Mouse (Mus musculus) hindbrain, embryonic 12.5 days (tissue): Measurements from ENCODE around the gene Gm49776. TPM values are rescaled to one million over a fixed set of nuclear protein-coding genes. Genes with fewer than 3 reads are reported as not detected.

Experiments used
- ATAC-seq: fragments of 200-750 bp; cut with Nextera tagmentation; 2 replicates; pipeline ENCODE4 v1.8.0; 2017; ENCODE audit warnings: moderate TSS enrichment; ENCODE audit not compliant: low FRiP score
- H3K27ac ChIP-seq: fragments of 300-500 bp; sonication (generic); 2 replicates; pipeline ENCODE4 v1.5.1; 2016; ENCODE audit warnings: mild to moderate bottlenecking
- H3K27me3 ChIP-seq: fragments of 300-500 bp; sonication (generic); 2 replicates; pipeline ENCODE4 v1.6.1; 2016; ENCODE audit warnings: mild to moderate bottlenecking
- H3K36me3 ChIP-seq: fragments of 300-500 bp; sonication (generic); 2 replicates; pipeline ENCODE4 v1.6.1; 2016; ENCODE audit warnings: mild to moderate bottlenecking
- H3K4me1 ChIP-seq: fragments of 300-500 bp; sonication (generic); 2 replicates; pipeline ENCODE4 v1.6.1; 2016
- H3K4me2 ChIP-seq: fragments of 300-500 bp; sonication (generic); replicated peaks from 2 replicates; pipeline ENCODE4 v1.6.1; 2016; ENCODE audit warnings: mild to moderate bottlenecking
- H3K4me3 ChIP-seq: fragments of 300-500 bp; sonication (generic); 2 replicates; pipeline ENCODE4 v1.5.1; 2016; ENCODE audit warnings: mild to moderate bottlenecking
- H3K9ac ChIP-seq: fragments of 300-500 bp; sonication (generic); 2 replicates; pipeline ENCODE4 v1.6.1; 2016; ENCODE audit warnings: mild to moderate bottlenecking, moderate library complexity
- H3K9me3 ChIP-seq: fragments of 300-500 bp; sonication (generic); replicated peaks from 2 replicates; pipeline ENCODE4 v1.6.1; 2016; ENCODE audit warnings: mild to moderate bottlenecking
- WGBS: fragments of 180-500 bp; shearing (Covaris S2); methylation state at CpG from one replicate; pipeline ENCODE4 v1.1.7; 2016; 5-methylcytosine and 5-hydroxymethylcytosine counted together
- polyA plus RNA-seq: library from polyadenylated mRNA; unstranded; fragments of >200 nt; fragmentation: Nextera tagmentation; extraction: Ambion mirVana; gene quantifications from 2 replicates; pipeline ENCODE4 v1.2.1, GENCODE M21; 2016

The Gm49776 gene
- polyA plus RNA-seq, 1 experiment from 2014 or later, result 1.7 TPM

- no peak overlapping the region for H3K9ac ChIP-seq
- no peak overlapping the region for H3K4me3 ChIP-seq
- H3K27me3 ChIP-seq, result no peaks in the 10 kb centered on the region
- H3K27ac ChIP-seq, result no peak overlapping the region
- no peak for ATAC-seq
- H3K4me1 ChIP-seq, result peaks cover 38% of the 10 kb centered on the region
- H3K9me3 ChIP-seq, result no peaks in the 10 kb centered on the region
- 89% methylated on average over 4 of the region's 4 CpGs for WGBS
- no peak overlapping the region for H3K4me2 ChIP-seq
- peaks cover 19% of the 10 kb centered on the region for H3K36me3 ChIP-seq
Observed at GRCm38 (mm10) chr16:18231451-18231850, 26.7 kb downstream of the Gm49776 start.

DNA sequence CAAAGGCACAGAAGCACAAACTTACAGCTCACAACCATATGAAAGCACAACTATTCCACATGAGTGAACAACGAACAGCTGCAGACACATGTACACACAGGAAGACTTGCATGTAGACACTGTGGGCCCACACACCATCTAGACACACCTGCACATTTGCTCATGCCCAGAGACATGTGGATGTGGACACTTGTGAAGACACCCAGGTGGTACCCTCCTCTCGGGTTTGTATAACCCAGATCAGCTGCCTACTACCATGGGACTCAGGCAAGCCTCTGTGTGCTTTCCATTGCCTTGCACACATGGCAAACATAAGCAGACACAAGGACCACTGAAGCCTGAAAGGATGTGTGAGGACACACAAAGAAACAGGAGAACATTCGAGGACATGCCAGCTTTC is 27.1 kb downstream of the Gm49776 start:
- ATAC-seq, result no peak
- H3K4me1 ChIP-seq, result peaks cover 34% of the 10 kb centered on the region
- H3K4me3 ChIP-seq, result no peak overlapping the region
- H3K36me3 ChIP-seq, result peaks cover 23% of the 10 kb centered on the region
- no peaks in the 10 kb centered on the region for H3K9me3 ChIP-seq
- no peaks in the 10 kb centered on the region for H3K27me3 ChIP-seq
- no peak overlapping the region for H3K4me2 ChIP-seq
- no peak overlapping the region for H3K27ac ChIP-seq
- H3K9ac ChIP-seq, result no peak overlapping the region
- WGBS, result 83% methylated on average over 3 of the region's 3 CpGs

DNA sequence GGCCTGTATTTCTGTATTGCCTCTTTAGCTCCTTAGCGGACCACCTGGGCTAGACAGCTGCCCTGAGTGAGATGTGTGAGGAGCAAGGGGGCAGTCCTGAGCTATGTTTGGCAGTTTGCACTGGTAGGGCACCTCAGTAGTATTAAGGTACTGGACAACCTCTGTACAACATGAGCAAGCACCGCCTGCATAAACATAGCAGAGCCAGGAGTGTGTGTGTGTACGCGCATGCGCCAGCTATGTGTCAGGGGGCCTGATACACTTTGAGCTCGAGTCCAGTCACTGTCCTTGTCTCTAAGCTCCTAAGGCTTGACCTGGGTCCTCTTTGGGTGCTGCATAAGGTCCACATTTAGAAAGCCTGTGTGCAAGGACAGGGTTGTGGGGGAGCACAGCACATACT is 27.5 kb downstream of the Gm49776 start:
- WGBS, result 97% methylated on average over 6 of the region's 6 CpGs
- no peak for ATAC-seq

DNA sequence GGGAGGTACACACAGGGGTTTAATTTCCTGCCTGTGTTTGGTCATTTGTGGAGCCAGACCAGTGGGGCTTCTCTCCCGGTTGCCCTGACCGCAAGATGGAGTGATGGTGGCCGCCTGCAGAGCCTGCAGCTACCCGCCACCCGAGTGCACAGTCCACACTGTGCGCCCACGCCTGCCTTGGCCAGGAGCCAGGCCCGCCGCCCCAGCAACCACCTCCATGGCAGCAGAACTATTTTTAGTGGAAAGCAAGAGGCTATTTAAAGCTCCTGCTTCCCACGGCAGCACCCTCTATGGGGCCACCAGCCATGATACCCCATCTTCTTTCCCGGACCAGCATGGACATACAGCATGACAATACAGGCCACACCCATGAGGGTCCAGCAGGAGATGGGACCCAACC is 28.5 kb downstream of the Gm49776 start:
- 80% methylated on average over 11 of the region's 11 CpGs for WGBS
- ATAC-seq, result no peak
- Histone ChIP-seq H3K9ac (peak overlapping the region; percentile 32; the same call in 1 of the 2 replicates), H3K4me1 (peaks cover 28% of the 10 kb centered on the region), H3K4me2 (no peak overlapping the region), H3K4me3 (no peak overlapping the region), H3K27me3 (no peaks in the 10 kb centered on the region), H3K9me3 (no peaks in the 10 kb centered on the region), H3K27ac (peak overlapping the region; percentile 40; the same call in 1 of the 2 replicates), H3K36me3 (peaks cover 37% of the 10 kb centered on the region)

More for the DNA sequence above, 27.5 kb downstream of the Gm49776 start:
- no peak overlapping the region for H3K27ac ChIP-seq
- H3K27me3 ChIP-seq, result no peaks in the 10 kb centered on the region
- H3K4me1 ChIP-seq, result peaks cover 30% of the 10 kb centered on the region
- no peaks in the 10 kb centered on the region for H3K9me3 ChIP-seq
- no peak overlapping the region for H3K4me3 ChIP-seq
- H3K9ac ChIP-seq, result no peak overlapping the region
- no peak overlapping the region for H3K4me2 ChIP-seq
- H3K36me3 ChIP-seq, result peaks cover 27% of the 10 kb centered on the region

- no peak for ATAC-seq
- H3K9me3 ChIP-seq, result no peaks in the 10 kb centered on the region
- no peaks in the 10 kb centered on the region for H3K27me3 ChIP-seq
- H3K36me3 ChIP-seq, result peaks cover 45% of the 10 kb centered on the region
- no peak overlapping the region for H3K27ac ChIP-seq
- H3K4me2 ChIP-seq, result no peak overlapping the region
- 87% methylated on average over 4 of the region's 4 CpGs for WGBS
- no peak overlapping the region for H3K4me3 ChIP-seq
- peaks cover 23% of the 10 kb centered on the region for H3K4me1 ChIP-seq
- H3K9ac ChIP-seq, result no peak overlapping the region
Observed at GRCm38 (mm10) chr16:18228856-18229255, 29.3 kb downstream of the Gm49776 start.

- no peak overlapping the region for H3K27ac ChIP-seq
- H3K27me3 ChIP-seq, result no peaks in the 10 kb centered on the region
- no peaks in the 10 kb centered on the region for H3K9me3 ChIP-seq
- H3K4me3 ChIP-seq, result no peak overlapping the region
- 92% methylated on average over 20 of the region's 20 CpGs for WGBS
- H3K4me1 ChIP-seq, result peaks cover 14% of the 10 kb centered on the region
- ATAC-seq, result no peak
- peaks cover 54% of the 10 kb centered on the region for H3K36me3 ChIP-seq
- no peak overlapping the region for H3K9ac ChIP-seq
- H3K4me2 ChIP-seq, result no peak overlapping the region
Observed at GRCm38 (mm10) chr16:18227897-18228422, 30.2 kb downstream of the Gm49776 start.

- H3K4me2 ChIP-seq, result no peak overlapping the region
- H3K9ac ChIP-seq, result no peak overlapping the region
- no peak for ATAC-seq
- WGBS, result 94% methylated on average over 13 of the region's 13 CpGs
- H3K36me3 ChIP-seq, result peaks cover 60% of the 10 kb centered on the region
- peaks cover 13% of the 10 kb centered on the region for H3K4me1 ChIP-seq
- H3K4me3 ChIP-seq, result no peak overlapping the region
- H3K27ac ChIP-seq, result no peak overlapping the region
- H3K9me3 ChIP-seq, result no peaks in the 10 kb centered on the region
- no peaks in the 10 kb centered on the region for H3K27me3 ChIP-seq
Observed at GRCm38 (mm10) chr16:18227187-18227586, 30.9 kb downstream of the Gm49776 start.

DNA sequence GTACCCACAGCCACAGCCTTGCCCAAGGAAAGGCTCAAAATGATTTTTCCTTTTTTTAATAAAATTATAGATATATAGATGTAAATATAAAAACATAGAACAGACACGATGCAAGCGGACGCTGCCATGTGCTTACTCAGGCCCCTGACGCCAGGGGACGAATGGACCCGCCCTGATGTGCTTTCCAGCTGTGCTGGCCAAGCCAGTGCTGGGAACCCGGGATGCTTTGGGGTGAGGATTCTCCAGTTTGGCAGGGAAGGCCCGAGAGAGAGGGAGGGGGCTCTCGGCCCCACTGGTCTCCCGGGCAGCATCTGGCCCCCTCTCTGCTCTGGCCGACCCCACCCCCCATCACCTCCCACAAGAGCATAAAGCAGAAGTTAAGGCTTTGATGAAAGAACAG is 35.9 kb downstream of the Gm49776 start:
- H3K9me3 ChIP-seq, result no peaks in the 10 kb centered on the region
- H3K36me3 ChIP-seq, result peaks cover 56% of the 10 kb centered on the region
- H3K4me3 ChIP-seq, result no peak overlapping the region
- H3K9ac ChIP-seq, result no peak overlapping the region
- ATAC-seq, result no peak
- peaks cover 12% of the 10 kb centered on the region for H3K4me1 ChIP-seq
- WGBS, result 81% methylated on average over 11 of the region's 11 CpGs
- no peak overlapping the region for H3K27ac ChIP-seq
- H3K27me3 ChIP-seq, result no peaks in the 10 kb centered on the region
- no peak overlapping the region for H3K4me2 ChIP-seq

GRCm38 (mm10) chr16:18221543-18221898 is 36.6 kb downstream of the Gm49776 start:
- Histone ChIP-seq H3K27ac (no peak overlapping the region), H3K9me3 (no peaks in the 10 kb centered on the region), H3K36me3 (peaks cover 50% of the 10 kb centered on the region), H3K9ac (no peak overlapping the region), H3K4me1 (peaks cover 12% of the 10 kb centered on the region), H3K27me3 (no peaks in the 10 kb centered on the region), H3K4me3 (no peak overlapping the region), H3K4me2 (no peak overlapping the region)
- WGBS, result 78% methylated on average over 11 of the region's 11 CpGs
- no peak for ATAC-seq

- Histone ChIP-seq H3K4me2 (no peak overlapping the region), H3K27me3 (no peaks in the 10 kb centered on the region), H3K36me3 (peaks cover 45% of the 10 kb centered on the region), H3K4me3 (no peak overlapping the region), H3K9ac (no peak overlapping the region), H3K9me3 (no peaks in the 10 kb centered on the region), H3K4me1 (peaks cover 13% of the 10 kb centered on the region), H3K27ac (no peak overlapping the region)
- WGBS, result 95% methylated on average over 6 of the region's 6 CpGs
- ATAC-seq, result no peak
Observed at GRCm38 (mm10) chr16:18220856-18221542, 37.1 kb downstream of the Gm49776 start.

DNA sequence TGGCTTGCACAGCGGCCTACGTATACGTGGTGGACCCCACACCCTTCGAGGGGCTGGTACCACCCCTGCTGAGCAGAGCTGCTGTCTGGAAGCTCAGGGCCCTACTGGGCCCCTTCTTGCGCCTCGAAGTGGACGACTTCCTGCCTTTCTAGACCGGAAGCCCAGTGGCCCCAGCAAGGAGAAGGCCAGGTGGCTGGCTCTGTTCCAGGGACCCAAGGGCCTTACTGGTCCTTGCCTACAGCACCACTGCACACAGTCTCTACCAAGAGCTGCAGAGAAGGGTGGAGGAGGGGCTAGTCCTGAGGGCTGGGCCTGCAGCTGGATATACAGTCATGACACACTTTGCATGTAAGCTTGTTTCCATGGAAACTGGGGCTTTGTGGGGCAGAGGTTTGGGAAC is 38.1 kb downstream of the Gm49776 start:
- no peak for ATAC-seq
- Histone ChIP-seq H3K4me2 (no peak overlapping the region), H3K36me3 (peaks cover 35% of the 10 kb centered on the region), H3K27me3 (no peaks in the 10 kb centered on the region), H3K9me3 (no peaks in the 10 kb centered on the region), H3K27ac (peak overlapping the region; percentile 19; the same call in 1 of the 2 replicates), H3K9ac (no peak overlapping the region), H3K4me1 (peaks cover 21% of the 10 kb centered on the region), H3K4me3 (no peak overlapping the region)
- 61% methylated on average over 8 of the region's 8 CpGs for WGBS

DNA sequence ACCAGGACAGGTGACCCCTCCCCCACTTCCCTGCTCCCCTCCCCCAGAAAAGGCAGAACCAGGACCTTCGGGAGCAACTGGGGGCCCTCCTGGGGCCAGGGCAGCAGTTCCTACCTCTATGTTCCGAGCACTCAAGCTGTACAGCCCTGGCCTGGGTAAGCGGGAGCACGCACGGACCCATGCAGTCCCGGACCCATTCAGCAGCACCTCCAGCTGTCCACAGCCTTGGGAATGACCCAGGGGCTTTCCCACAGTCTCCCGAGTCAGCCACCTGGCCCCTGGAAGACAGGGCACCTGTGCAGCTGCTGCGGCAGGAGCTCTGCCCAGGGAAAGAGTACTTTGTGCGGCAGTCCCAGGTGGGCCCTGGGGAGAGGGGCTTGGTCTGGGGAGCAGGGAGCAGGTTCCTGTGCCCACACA is 39.5 kb downstream of the Gm49776 start:
- no peak overlapping the region for H3K27ac ChIP-seq

DNA sequence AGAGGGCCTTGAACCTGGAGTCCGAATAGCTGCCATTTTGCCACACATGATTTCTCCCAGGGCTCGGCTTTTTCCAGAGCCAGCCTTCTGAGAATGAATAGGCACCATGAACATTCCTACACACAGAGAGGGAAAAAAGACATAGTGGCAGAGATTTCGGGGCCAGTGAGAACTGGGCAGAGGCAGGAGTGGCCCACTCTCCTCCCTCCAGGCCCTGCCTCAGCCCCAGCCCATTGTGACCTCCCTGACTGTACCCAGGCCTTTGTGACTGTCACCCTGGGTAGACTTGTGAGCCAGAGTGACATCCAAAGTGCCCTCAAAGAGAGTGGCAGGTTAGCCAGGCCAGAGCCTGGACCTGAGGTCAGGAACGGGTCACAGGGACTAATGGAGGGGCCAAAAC is 40.5 kb downstream of the Gm49776 start, which contains the start of gene Ccdc188:
Gene Ccdc188 (plus strand): TSS at position 301 of the 400 bp plus-strand sequence.
- Histone ChIP-seq H3K36me3 (peaks cover 10% of the 10 kb centered on the region), H3K4me3 (no peak within 1 kb of the TSS), H3K9ac (no peak within 1 kb of the TSS), H3K27ac (no peak within 1 kb of the TSS), H3K27me3 (no peaks in the 10 kb centered on the region), H3K9me3 (no peaks in the 10 kb centered on the region), H3K4me1 (peaks cover 45% of the 10 kb centered on the region), H3K4me2 (no peak within 1 kb of the TSS)
- WGBS, result 88% methylated on average over 4 of the region's 4 CpGs
- ATAC-seq, result no peak

More for the DNA sequence above, 39.5 kb downstream of the Gm49776 start:
- 83% methylated on average over 9 of the region's 9 CpGs for WGBS
- Histone ChIP-seq H3K4me2 (no peak overlapping the region), H3K9ac (no peak overlapping the region), H3K9me3 (no peaks in the 10 kb centered on the region), H3K4me3 (no peak overlapping the region), H3K36me3 (peaks cover 20% of the 10 kb centered on the region), H3K27me3 (no peaks in the 10 kb centered on the region), H3K4me1 (peaks cover 35% of the 10 kb centered on the region)
- ATAC-seq, result no peak
